8 mouse cellular contexts compared by ENCODE assay signal in the genomic region with DNA sequence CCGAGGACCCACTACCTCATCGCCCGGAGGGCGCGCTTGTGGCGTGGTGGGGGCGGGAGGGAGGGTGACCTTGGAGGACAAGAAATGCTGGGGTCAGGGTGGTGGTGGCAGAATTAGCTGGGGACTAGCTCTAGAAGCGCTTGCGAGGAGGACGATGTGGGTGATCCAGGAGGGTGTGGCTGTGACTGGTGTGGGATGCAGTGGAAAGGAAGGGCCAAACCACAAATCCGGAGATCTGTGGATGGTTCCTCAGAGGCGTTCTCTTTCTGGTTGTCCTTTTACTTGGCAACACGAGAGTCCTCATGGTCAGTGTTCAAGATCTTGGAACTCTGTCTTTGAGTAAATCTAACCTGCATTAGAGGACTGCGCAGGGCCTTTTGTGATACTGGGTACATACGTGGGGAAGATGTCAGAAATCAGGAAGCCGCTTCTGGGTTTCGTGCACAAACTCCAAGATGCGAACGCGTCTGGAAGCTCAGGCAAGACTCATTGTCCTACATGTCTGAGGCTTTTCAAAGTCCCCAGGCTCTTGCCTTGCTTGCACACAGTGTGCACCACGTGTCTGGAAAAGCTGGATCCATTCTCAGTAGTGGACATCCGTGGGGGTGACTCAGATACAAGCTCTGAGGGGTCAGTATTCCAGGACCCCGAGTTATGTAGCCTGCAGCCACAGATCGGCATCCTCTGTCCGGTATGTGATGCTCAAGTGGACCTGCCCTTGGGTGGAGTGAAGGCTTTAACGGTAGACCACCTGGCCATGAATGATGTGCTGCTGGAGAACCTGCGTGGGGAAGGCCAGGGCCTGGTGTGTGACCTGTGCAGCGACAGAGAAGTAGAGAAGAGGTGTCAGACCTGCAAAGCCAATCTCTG. TPM values are rescaled to one million over a fixed set of nuclear protein-coding genes. Genes with fewer than 3 reads are reported as not detected.
DNase-seq lines count a peak whose midpoint lies in the region; ATAC-seq and TF ChIP-seq lines count a peak whose summit lies in the region.

No protein-coding gene starts in this region.

- TF ChIP-seq CTCF in left cerebral cortex, adult 2 months (IDR thresholded peaks at IDR 0.05): no peak

- no peak for DNase-seq in left cerebral cortex, adult 2 months (ENCODE audit: extremely low spot score in 1 of 2, low spot score in 2 of 2)
- DNase-seq in left cerebral cortex, adult 8-10 months (ENCODE audit: low spot score in 2 of 2): no peak
- DNase-seq in cerebellum, adult 18-20 months: peak; percentile 9 to 19
- peak; percentile 5 for DNase-seq in thymus, postnatal 25 days
- no peak for DNase-seq in B cell, adult 2 months
- no peak for DNase-seq in layer of hippocampus, postnatal 36 days

- peak overlapping the region; percentile 63 for H3K4me3 ChIP-seq in left cerebral cortex, adult 2 months
- H3K4me3 ChIP-seq in liver, embryonic 15.5 days (replicated peaks): peak overlapping the region; percentile 70

- peak overlapping the region; percentile 91 for H3K4me2 ChIP-seq in liver, embryonic 15.5 days

- peak overlapping the region; percentile 93 for H3K27ac ChIP-seq in left cerebral cortex, adult 2 months
- peak overlapping the region; percentile 59; the same call in 1 of the 2 replicates for H3K27ac ChIP-seq in liver, embryonic 15.5 days (replicated peaks)

- H3K36me3 ChIP-seq in liver, embryonic 15.5 days (replicated peaks): no peaks in the 10 kb centered on the region

- peak overlapping the region; percentile 62 for H3K9ac ChIP-seq in liver, embryonic 15.5 days

- peaks cover 26% of the 10 kb centered on the region for H3K4me1 ChIP-seq in liver, embryonic 15.5 days (replicated peaks)

- WGBS in liver, embryonic 15.5 days (ENCODE audit: insufficient replicate concordance): 29% methylated on average over 28 of the region's 28 CpGs

- no peaks in the 10 kb centered on the region for H3K9me3 ChIP-seq in liver, embryonic 15.5 days (replicated peaks)

- intact Hi-C loops in left cerebral cortex, adult 2 months (cut with DNase I): loop anchor here (2.0 kb wide), 1 partner anchor 240 kb away; no protein-coding TSS in a partner anchor

- H3K27me3 ChIP-seq in liver, embryonic 15.5 days: no peaks in the 10 kb centered on the region

- ATAC-seq in granulocyte monocyte progenitor cell, adult 5-6 weeks (replicated peaks; ENCODE audit: poor library complexity, severe bottlenecking): peak; percentile 28
- peak; percentile 34 for ATAC-seq in liver, embryonic 15.5 days (ENCODE audit: insufficient read depth)

RNA-seq across cellular contexts. Expression of gene Trim45, which starts 0.7 kb away (rescaled TPM):
- total RNA-seq in left cerebral cortex, adult 2 months (2021): 10 to 100 TPM; 11.7 to 11.9 TPM
- 10 to 100 TPM; 10.4 to 15.0 (median 11.7) TPM for total RNA-seq in left cerebral cortex, adult 8-10 months (2022)
- 14.6 and 15.7 TPM in 2 replicates for total RNA-seq in granulocyte monocyte progenitor cell, adult 5-6 weeks (2014; fragmentation: Nextera tagmentation)
- 26.2 and 29.3 TPM in 2 replicates for total RNA-seq in granulocyte monocyte progenitor cell, adult 5-6 weeks (2017)
- polyA plus RNA-seq in liver, embryonic 15.5 days (2015; fragmentation: Nextera tagmentation; extraction: Ambion mirVana): 0.74 and 0.91 TPM in 2 replicates
- 1 to 10 TPM; 8.1 to 8.8 TPM for total RNA-seq in layer of hippocampus, postnatal 36 days (2021)

RNA-seq across cellular contexts. Expression of gene Ttf2, which starts 46.7 kb away (rescaled TPM):
- 1 to 10 TPM; 1.0 to 1.3 TPM for total RNA-seq in left cerebral cortex, adult 2 months (2021)
- total RNA-seq in left cerebral cortex, adult 8-10 months (2022): 1 to 10 TPM; 1.1 to 1.5 (median 1.3) TPM
- 21.3 and 23.5 TPM in 2 replicates for total RNA-seq in granulocyte monocyte progenitor cell, adult 5-6 weeks (2014; fragmentation: Nextera tagmentation)
- total RNA-seq in granulocyte monocyte progenitor cell, adult 5-6 weeks (2017): 29.0 and 29.2 TPM in 2 replicates
- 6.7 and 7.0 TPM in 2 replicates for polyA plus RNA-seq in liver, embryonic 15.5 days (2015; fragmentation: Nextera tagmentation; extraction: Ambion mirVana)
- total RNA-seq in layer of hippocampus, postnatal 36 days (2021): 1 to 10 TPM; 1.1 to 1.3 TPM

Comparison
In these comparisons a context has a peak if more than half of its experiments do, and no peak if none do; other contexts are left out.
1. DNase-seq: peak in cerebellum, adult 18-20 months (2 of 2) and thymus, postnatal 25 days (single experiment); none in left cerebral cortex, adult 2 months (0 of 2), left cerebral cortex, adult 8-10 months (0 of 2), B cell, adult 2 months (0 of 2) and layer of hippocampus, postnatal 36 days (0 of 2).
2. RNA of gene Ttf2, which starts 46.7 kb away (total RNA-seq): 21.3 to 29.2 TPM in granulocyte monocyte progenitor cell, adult 5-6 weeks; 1.1 to 1.5 TPM in left cerebral cortex, adult 8-10 months, 1.1 to 1.3 TPM in layer of hippocampus, postnatal 36 days and 1.0 to 1.3 TPM in left cerebral cortex, adult 2 months; every median in the first group is over 4 times any median in the second.